Mouse (Mus musculus) embryo, embryonic 10.5 days (tissue): ENCODE measurements around the gene Olfr1133.
"Not testable (repeated sequence)": the region's sequence is repeated elsewhere in the genome, so short reads cannot be mapped to it uniquely, and the experiment has no call there.

ENCODE experiments used
- DNase-seq: peaks from one replicate; pipeline ENCODE4 v3.0.0-alpha.2; 2015; ENCODE audit warnings: low spot score

Olfr1133 gene

GRCm38 (mm10) chr2:87647274-87647673 lies at the start of gene Olfr1133:
Gene Olfr1133 (minus strand): TSS chr2:87647374.
- no peak for DNase-seq

GRCm38 (mm10) chr2:87693847-87694246 lies 46.7 kb upstream of the Olfr1133 start, which contains the start of gene Olfr1136:
Gene Olfr1136 (minus strand): TSS chr2:87693947.
- DNase-seq: no peak

GRCm38 (mm10) chr2:87673564-87673963 lies 26.4 kb upstream of the Olfr1133 start, which contains the start of gene Olfr1135:
Gene Olfr1135 (minus strand): TSS chr2:87673664.
- no peak for DNase-seq

- no peak for DNase-seq
Measured at GRCm38 (mm10) chr2:87658360-87658759, 11.2 kb upstream of the Olfr1133 start, which contains the start of gene Olfr1134. Gene Olfr1134 (minus strand): TSS chr2:87658460.

GRCm38 (mm10) chr2:87642441-87642840 lies 4.7 kb downstream of the Olfr1133 start:
- no peak for DNase-seq

GRCm38 (mm10) chr2:87637435-87637834 lies 9.7 kb downstream of the Olfr1133 start, which contains the start of gene Olfr1132:
Gene Olfr1132 (minus strand): TSS chr2:87637535.
- no peak for DNase-seq

- no peak for DNase-seq
Measured at GRCm38 (mm10) chr2:87626804-87627203, 20.4 kb downstream of the Olfr1133 start, which contains the start of gene Olfr1131. Gene Olfr1131 (plus strand): TSS chr2:87627104.

- DNase-seq: not testable (repeated sequence)
Measured at GRCm38 (mm10) chr2:87605912-87606311, 41.3 kb downstream of the Olfr1133 start, which contains the start of gene Olfr1130. Gene Olfr1130 (plus strand): TSS chr2:87606212.
